Mouse (Mus musculus): ENCODE measurements at regions not wholly inside any gene's neighbourhood (a gene's known extent, or its start where the extent isn't known, plus 50 kb on each side); places are given as distances from the start of the nearest gene placed in this dataset.

DNA sequence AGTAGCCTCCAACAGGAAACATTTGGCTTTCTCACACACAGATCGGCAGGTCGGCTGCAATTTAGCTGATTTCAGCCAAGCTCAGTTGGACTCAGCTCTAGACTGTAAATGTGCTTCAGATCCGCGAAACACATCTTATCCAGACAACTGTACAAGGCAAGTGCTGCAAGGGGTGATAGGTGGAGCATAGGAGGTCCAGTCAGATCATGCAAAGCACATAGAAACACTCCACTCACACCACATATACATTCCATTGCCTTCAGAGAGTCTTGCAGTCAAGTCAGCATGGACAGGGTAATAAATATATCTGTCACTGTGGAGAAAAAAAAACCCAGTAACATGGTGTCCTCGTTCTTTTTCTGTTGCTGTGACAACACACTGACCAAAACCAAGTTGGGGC lies 160.3 kb downstream of the H2al1j start:
- DNase-seq (ENCODE audit: low spot score): no peak

DNA sequence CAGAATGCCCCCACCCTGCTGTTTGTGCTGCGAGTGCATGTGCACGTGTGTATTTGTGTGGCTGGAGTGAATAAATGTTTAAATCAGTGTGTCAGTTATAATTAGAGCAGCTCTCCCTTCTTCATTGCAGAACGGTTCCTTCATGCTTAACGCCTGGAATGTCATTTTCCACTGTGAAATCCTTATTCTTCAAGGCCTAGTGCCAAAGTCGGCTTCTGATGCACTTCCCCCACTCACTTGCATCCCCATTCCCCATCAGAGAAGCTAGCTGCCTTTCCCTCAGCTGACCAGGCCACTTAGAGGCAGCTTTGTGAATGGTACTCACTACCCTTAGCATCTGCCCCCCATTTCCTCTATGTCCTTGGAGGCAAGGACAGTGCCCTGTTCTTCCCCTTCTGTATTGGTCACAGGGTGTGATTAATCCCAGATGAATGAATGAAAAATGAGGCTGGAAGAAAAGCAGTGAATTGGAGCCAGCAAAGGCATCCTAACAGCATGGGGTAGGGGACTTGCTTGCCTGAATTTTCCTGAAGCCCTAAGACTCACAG lies 162.6 kb downstream of the H2al1j start:
- no peak for DNase-seq (ENCODE audit: low spot score)

DNA sequence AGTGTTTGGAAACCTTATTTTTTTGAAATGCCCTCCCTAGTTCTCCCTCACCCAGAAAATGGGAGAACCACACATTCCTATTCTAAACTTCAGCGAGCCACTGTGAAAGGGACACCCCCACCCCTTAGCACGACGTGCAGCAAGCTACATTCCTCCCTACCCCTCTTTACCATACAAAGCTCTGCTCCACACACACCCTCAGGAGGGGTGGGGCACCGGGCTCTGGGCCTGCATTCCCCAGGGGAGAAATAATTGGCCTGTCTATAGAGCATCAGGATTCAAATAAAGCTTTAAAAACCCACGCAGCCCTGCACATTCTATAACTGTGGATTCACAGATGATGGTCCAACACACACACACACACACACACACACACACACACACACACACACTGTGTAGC lies 163.6 kb downstream of the H2al1j start:
- DNase-seq (ENCODE audit: low spot score): no peak

DNA sequence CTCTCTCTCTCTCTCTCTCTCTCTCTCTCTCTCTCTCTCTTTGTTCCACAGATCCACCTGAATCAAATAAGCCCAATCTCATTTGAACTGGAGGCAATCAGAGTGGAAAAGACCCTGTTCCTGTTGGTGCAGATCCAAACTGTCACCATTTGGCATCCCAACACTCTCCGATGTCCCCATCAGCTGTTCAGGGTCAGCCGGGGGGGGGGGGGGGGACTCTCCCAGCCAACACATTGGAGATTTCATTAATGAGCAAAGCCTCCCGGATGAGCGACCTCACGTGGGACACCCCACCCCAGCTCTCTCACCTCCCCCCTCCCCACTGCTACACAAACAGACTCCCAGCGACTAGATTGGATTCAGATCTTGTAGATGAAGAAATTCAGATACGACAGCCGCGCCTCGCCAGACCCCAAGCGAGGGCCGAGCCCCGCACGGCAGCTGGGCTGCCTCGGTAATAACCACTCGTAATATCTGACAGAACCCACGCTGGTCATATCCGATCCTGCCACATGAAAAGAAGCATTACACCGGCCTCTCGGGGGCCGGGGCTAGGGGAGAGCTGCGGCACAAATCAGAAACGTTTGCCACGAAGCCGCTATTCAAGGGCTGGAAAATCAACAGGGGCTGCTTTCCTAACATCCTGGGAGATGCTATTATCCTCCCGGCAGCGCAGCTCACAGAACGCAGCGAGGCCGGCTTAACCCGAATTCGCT lies 164.2 kb downstream of the H2al1j start:
- DNase-seq (ENCODE audit: low spot score): no peak

DNA sequence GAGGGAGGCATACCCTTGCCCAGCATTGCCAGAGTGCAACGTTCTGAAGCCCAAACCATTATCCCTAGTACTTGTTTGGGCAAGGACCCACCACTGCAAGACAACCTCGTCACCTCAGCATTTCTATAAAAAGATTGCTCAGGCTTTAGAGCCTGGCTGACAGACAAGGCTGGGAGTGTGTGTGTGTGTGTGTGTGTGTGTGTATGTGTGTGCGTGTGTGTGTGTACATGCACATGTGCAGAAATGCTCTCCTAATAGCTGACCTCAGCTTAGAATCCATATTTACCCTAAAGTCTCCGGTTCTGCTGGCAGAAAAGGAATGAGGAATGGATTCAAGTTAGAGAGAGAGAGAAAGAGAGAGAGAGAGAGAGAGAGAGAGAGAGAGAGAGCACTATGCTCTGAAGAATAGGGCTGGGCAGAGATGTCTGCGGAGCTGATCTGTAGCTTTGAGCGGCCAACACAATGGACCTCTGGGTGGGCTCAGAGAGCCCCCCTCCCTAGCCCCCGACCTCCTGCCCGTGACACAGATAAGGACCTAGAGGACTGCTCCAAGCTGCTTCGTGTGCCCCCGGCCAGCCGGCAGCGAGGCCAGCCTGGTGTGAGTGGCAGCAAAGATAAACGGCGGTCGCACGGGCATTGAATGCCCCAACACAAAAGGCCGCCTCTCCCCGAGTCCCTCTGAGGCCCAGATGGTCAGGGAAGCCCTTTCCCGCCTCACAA lies 166.1 kb downstream of the H2al1j start:
- DNase-seq (ENCODE audit: low spot score): no peak

DNA sequence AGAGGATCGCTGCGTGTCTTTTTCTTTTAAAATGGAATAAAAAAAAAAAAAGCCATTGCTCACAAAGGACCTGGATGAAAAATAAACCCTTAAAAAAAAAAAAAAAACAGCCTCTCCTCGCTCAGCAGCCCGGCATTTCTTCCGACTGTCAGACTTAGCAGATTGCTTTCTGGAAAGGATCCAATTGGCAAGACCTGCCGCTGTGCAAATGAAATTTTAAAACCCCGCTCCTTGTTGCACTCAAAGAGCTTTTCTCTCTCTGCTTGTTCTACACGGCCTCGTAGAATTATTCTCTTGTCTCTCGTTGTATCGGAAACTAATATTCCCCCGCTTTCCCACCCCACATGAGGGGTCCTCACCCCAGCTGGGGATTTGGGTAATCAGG lies 166.6 kb downstream of the H2al1j start:
- no peak for DNase-seq (ENCODE audit: low spot score)

DNA sequence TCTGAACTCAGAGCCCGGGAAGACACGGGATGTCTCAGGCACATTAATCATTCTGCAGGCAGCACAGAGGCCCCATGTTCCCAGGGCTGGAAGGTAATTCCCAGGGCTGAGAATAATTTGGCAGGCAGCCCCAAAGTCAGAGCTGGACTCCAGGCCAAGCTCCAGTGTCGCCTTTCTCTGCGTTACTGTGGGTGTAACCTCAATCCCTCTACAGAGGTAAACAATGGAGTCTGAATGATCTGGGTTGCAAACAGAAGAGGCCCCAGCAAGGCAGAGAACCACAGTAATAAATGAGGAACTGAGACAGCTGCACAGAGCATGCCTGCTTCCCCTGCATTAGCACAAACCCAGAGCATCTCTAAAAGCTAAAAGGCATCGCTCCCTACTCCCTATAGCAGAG lies 184.8 kb downstream of the H2al1j start:
- no peak for DNase-seq (ENCODE audit: low spot score)

DNA sequence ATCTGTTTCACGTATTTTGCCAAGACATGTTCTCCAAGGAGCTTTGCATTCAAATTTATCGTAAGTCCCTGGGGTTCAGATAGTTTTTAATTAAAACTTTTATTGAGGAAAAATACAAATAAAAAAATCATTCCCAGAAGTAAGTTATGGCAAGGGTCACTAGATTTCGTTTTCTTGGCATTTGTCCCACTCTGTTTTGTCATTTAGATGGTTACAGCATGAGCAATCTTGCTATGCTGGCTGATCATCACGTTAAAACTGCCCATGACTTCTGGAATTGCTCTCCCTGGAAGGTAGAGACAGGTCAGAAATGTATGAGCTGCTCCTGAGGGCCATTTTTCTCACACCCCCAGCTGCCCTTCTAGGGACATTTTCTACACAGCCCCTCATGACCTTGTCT lies 185.3 kb downstream of the H2al1j start:
- DNase-seq (ENCODE audit: low spot score): no peak

DNA sequence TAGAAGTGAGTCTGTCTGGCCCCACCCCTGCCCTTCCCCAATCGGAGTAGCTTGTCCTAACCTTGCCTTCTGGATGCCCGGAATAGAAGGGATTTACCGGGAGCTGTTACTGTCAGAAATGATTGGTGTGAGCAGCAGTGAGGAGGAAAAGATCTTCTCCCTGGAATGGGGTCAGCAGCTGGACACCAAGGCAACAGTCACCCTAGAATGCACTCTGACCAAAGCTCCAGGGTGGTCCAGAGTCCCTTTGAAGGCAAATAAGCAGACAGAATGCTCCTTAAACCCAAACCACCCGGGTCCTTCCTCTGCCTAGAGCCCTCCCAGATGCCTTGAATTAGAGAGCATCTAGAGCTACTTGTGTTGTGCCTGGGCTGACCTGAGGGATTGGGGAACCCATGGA lies 196.2 kb downstream of the H2al1j start:
- DNase-seq (ENCODE audit: low spot score): no peak

DNA sequence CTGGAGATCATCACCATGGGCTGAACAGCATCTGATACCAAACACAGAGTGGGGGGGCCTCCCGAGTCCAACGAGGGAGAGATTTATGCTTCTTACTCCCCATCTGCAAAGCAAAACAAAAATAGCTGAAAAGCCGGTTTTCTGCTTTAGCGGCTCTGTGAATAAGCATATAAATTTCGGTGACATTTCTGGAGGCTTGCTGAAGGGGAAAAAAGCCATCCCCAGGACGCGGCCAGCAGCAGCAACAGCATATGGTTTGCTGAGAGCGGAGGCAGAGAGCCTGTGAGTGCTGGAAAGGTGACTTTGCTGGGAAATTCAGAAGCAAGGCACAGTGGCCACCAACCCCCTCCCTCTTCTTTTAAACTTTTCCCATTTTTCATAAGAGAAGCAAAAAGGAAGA lies 197.7 kb downstream of the H2al1j start:
- no peak for DNase-seq (ENCODE audit: low spot score)

DNA sequence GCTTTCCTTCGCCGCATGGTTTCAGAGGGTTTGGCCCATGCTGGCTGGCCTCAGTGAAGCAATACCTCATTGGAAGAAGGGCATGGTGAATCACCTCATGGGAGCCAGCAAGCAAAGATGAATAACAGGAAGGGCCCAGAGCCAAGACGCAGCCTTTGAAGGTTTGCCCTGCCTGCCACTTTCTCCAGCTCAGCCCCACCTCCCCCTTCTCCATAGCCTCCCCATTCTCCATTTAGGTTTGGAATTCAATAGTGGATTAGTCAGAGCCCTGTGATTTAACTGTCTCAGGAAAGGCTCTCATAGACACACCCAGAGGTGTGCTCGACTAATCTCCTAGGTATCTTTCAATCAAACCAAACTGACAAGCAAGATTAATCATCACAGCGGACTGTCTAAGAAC lies 201.0 kb downstream of the H2al1j start:
- DNase-seq (ENCODE audit: low spot score): no peak

DNA sequence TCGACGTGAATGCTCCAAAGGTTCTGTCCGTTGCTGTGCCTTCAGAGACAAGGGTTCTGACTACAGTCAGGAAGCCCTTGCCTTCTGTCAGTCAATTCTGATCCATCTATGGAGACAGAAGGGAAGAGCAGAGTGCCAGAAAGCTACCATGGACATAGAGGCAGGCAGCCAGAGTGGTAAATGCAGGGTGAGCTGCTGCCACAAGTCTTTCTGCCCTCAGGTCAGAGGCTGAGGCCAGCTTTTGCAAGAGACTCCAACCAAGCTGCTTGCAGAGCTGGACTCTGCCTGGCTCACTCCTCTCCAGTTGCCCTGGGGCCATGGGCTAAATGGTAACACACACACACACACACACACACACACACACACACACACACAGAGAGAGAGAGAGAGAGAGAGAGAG lies 201.6 kb downstream of the H2al1j start:
- no peak for DNase-seq (ENCODE audit: low spot score)

DNA sequence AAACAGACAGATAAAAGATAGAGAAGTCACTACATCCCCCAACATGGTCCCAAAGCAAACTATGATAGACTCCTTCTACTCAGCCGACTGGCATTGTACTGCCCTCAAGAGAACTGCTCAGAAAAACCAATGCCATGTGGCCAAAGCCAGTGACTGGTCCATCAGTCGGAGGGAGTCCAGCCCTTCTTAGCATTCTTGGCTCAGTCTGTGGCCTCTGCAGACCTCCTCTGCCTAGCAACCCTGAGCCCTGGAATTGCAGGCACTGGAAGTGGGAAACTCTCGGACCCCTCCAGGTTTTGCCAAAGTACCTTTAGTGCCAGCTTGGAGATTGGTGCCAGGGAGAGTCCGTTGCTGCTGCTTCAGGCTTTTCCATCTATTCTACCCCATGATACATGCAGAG lies 205.2 kb downstream of the H2al1j start:
- DNase-seq (ENCODE audit: low spot score): no peak

DNA sequence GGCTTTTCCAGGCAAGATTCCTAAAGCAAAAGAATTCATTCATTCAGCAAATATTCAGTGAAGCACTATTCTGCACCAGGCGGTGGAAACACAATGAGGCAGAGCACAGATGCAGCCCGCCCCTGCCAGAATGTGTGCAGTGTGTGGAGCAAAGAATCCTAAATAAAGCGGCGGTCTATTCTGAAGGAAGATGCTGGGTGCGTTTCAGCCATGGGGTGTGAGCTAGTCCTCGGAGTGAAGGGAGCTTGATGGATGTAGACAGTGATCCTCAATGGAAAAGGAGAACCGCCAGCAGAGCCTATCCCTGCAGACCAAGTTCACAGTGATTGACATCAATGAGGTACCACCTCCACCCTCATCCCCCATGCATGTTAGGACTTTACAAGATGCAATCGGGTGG lies 206.2 kb downstream of the H2al1j start:
- DNase-seq (ENCODE audit: low spot score): no peak

DNA sequence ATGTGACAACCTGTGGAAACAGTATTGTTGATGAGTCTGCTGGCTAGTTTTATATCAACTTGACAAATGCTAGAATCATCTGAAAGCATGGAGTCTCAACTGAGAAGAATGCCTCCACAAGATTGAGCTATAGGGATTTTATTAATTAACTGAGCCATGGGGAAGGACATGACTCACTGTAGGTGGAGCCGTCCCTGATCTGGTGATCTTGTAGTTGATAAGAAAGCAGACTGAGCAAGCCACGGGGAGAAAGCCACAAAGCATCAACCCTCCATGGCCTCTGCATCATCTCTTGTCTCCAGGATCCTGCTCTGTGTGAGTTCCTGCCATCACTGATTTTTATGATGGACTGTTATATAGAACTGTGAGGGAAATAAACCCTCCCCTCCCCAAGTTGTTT lies 213.4 kb downstream of the H2al1j start:
- no peak for DNase-seq (ENCODE audit: low spot score)

DNA sequence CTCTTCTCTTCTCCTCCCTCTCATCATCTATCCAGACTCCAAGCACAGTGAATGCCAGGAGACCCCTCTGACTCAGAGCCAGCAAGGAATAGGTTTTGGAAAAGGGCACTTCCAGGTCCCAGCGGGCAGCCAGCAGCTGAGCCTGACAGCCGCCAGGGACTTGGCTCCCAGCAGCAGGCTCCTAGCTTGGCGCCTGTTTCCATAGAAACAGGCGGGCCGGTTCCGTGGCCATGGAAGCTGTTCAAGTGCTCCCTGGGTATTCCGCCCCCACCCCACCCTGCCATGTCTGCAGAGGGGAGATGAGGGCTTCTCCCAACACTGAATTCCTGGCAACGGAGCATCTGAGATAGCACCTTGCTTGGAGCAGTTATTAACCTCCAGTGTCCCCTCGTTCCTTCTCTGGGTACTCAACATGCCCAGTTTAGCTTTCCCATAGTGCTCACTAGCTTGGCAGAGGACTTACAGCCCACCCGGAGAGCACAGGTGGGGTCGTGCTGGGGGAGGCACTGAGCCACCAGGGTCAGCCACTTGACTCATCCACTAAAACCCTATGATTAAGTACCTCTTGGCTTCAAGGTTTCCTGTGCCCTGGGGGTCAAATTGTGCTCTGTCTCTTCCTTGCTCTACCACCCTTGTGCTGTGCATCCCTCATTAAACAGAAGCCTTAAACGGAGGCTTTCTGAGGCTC lies 222.7 kb downstream of the H2al1j start:
- DNase-seq (ENCODE audit: low spot score): no peak

DNA sequence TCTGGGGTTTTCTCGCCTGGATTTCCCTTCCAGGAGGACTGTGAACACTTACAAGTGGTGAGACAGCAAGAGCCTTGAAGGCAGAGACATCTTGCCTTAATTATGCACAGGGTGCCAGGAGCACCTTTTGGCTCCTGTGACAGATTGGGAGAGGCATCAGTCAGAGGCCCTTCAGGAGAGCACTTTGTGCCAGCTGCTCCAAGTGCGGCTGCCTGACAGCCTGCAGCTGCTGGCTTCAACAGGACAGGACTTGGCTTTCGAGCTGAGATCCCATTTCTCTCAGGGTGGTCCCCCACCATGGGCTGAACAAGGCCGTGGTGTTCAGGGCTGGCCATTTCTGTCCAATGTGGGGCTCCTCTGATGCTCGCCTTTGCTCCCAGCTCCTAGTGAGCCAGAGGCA lies 224.6 kb downstream of the H2al1j start:
- no peak for DNase-seq (ENCODE audit: low spot score)

DNA sequence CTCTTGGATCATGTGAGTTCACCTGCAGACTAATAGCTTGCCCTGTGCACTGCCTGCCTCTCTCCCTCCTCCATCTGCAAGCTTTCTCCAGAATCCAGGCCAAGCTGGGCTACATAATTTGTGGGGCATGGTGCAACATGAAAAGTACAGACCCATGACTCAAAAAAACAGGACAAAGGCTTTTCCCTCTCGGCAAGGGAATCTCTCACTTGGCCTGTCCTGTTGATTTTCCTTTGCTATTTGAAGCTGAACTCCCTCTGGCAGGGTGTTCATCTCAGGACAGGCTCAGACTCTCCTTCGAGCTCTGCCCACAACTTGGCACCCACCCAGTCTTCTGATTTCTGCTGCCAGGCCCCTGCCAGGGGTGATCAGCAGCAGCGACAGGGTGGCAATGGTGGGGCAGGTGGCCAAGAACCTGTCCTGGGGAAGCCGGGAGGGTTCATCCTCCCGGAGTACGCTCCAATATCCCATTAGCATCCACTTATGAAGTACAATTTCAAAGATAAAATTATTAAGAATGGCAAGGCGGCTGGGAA lies 227.5 kb downstream of the H2al1j start:
- DNase-seq (ENCODE audit: low spot score): no peak

DNA sequence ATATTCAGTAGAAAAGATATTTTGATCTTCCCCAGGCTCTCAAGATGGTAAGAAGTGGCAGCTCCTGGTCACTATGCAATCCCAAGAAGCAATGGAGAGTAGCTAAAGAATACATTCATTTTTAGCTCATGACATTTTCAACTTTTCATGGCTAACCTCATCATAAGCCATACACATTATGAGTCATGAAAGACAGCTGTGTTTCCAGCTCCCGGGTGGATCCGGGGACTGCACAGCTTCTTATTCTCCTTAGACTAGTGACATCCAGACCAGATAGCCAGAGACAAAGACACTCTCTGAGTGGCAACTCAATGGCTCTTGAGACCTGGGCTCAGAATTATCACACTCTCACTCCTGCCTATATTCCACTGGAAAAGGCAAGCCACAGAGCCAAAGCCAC lies 230.6 kb downstream of the H2al1j start:
- DNase-seq (ENCODE audit: low spot score): no peak

DNA sequence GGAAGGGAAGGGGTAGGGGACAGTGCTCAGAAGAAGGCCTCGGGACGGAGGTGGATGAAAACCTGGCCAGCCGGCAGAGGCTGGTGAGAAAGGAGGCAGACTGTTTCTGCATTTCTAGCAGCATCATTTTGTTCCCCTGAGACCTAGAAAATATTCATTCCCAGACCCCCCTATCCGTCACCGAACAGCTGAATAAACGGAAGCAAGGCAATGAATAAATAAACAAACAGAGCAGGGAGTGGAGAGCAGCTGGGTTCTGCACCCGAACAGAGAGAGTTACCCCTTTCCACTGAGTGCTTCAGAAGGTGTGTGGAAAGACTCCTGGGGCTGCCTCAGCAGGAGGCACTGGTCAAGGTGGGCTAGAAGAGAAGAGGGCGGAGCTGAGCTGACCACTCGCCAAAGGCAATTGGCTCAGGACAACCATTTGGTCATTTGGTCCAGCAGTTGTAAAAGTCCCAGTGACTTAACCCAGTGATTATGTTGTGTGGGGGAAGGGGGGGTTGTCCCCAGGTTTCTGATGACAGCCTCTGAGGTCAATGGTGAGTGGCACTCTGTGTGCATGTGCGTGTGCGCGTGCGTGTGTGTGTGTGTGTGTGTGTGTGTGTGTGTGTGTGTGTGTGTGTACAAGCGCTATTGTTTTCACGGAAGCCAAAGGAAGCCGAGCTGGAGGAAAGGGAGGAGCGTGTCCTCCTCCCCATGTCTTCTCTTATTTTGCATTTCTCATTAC lies 233.1 kb downstream of the H2al1j start:
- no peak for DNase-seq (ENCODE audit: low spot score)

DNA sequence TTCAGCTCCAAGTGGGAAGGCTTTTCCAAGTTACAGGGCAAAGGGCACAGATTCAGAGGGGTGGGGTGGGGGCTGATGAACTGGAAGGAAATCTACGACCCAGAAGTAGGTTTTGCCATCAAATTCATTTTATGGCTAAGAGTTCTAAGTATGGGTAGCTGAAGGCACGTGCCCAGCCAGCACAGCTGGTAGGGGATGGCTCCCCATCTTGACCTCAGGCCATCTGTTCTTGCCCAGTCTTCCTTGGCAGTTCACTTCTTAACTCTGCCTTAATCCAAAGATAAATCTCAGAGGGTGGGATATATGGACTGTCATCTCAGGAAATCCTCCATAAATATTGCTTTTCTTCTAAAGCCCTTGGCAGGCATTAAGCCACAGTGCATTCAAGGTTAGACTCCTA lies 238.3 kb downstream of the H2al1j start:
- no peak for DNase-seq (ENCODE audit: low spot score)

DNA sequence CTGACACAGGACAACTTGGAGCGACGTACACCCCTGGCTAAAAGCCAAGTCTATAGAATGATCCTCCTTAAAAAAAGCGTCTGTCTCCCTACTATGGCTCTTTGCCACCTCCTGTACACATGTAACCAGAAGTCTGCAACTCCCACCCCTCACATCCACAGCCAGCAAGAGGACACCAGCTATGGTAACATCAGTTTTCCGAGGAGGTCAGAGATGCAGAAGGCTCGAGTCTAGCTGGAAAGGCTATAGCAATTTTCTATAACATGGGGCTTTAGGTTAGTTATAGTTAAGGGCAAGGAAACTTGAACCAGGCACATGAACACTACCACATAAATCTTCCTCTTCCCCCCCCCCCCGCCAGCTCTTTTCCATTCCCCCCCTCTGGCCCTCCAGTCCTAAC lies 240.2 kb downstream of the H2al1j start:
- DNase-seq (ENCODE audit: low spot score): no peak

Measured in T-cell, adult 2 months (primary cell).